Mouse (Mus musculus) myocyte (in vitro differentiated cells): ENCODE measurements around the gene Rell1.

Source experiments
- MYOD1 ChIP-seq, 3 experiments: IDR thresholded peaks; one replicate each; pipeline ENCODE4 v1.6.1; 2011; ENCODE audit warnings: control low read depth in 2 of 3, low read depth in 2 of 3, mild to moderate bottlenecking in 2 of 3, moderate library complexity in 1 of 3; ENCODE audit not compliant: insufficient read length in 2 of 3, control insufficient read depth in 1 of 3
- MYOG ChIP-seq, 3 experiments: IDR thresholded peaks; one replicate each; pipeline ENCODE4 v1.6.1; 2011; ENCODE audit warnings: control low read depth in 2 of 3, low read depth in 2 of 3, mild to moderate bottlenecking in 2 of 3; ENCODE audit not compliant: insufficient read length in 2 of 3, control insufficient read depth in 1 of 3, insufficient read depth in 1 of 3
- POLR2A ChIP-seq: IDR thresholded peaks from one replicate; pipeline ENCODE4 v1.6.1; 2011; ENCODE audit warnings: low read depth, mild to moderate bottlenecking, control low read depth, moderate library complexity; ENCODE audit not compliant: insufficient read length
- POLR2AphosphoS2 ChIP-seq: IDR thresholded peaks from one replicate; pipeline ENCODE4 v1.6.1; 2011; ENCODE audit warnings: low read depth, control low read depth; ENCODE audit not compliant: insufficient read length
- REST ChIP-seq: IDR thresholded peaks from one replicate; pipeline ENCODE4 v1.6.1; 2011; ENCODE audit warnings: mild to moderate bottlenecking, control low read depth, moderate library complexity; ENCODE audit not compliant: insufficient read depth, insufficient read length
- USF1 ChIP-seq: IDR thresholded peaks from one replicate; pipeline ENCODE4 v1.6.1; 2011; ENCODE audit warnings: low read depth, mild to moderate bottlenecking, control low read depth, moderate library complexity

DNA sequence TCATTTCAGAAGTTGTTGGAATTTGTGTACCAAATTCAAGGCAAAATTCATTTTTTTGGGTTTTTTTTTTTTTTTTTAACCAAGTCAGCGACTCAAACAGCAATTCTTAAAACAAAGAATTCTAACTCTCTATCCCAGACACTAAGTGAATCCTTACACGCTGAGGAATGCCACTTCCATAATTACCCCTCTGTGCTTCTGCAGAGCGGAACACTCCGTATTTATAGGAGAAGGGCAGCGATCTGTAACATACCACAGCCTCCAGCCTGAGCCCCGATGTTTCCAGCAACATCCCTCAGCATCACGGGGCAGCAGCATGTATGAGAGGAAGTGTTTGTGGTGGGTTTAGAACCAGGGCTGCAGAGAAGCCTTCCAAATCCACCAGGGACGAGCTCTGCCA, 21.2 kb downstream of the Rell1 start:
- TF ChIP-seq POLR2A (no peak), REST (no peak), MYOD1 (IDR thresholded peaks at IDR 0.05; ENCODE audit: control insufficient read depth in 1 of 3, insufficient read length in 2 of 3, low read depth in 2 of 3) (no peak), POLR2AphosphoS2 (no peak), USF1 (no peak), MYOG (IDR thresholded peaks at IDR 0.05; ENCODE audit: control insufficient read depth in 1 of 3, insufficient read depth in 1 of 3, insufficient read length in 2 of 3, low read depth in 2 of 3) (no peak)
